Mouse (Mus musculus): Measurements from ENCODE around the gene Coq10a. TPM values are rescaled to one million over a fixed set of nuclear protein-coding genes. Genes with fewer than 3 reads are reported as not detected.
"Not testable (repeated sequence)": the region's sequence is repeated elsewhere in the genome, so short reads cannot be mapped to it uniquely, and the experiment has no call there.

Gene Coq10a
- total RNA-seq, 2 experiments from 2014 or later, result 70.3 to 83.5 TPM

- peak; percentile 89 to 91 for DNase-seq
Observed at GRCm38 (mm10) chr10:128344568-128345275, 24.1 kb downstream of the Coq10a start.

- no peak for DNase-seq
Observed at GRCm38 (mm10) chr10:128343436-128343835, 25.4 kb downstream of the Coq10a start.

DNA sequence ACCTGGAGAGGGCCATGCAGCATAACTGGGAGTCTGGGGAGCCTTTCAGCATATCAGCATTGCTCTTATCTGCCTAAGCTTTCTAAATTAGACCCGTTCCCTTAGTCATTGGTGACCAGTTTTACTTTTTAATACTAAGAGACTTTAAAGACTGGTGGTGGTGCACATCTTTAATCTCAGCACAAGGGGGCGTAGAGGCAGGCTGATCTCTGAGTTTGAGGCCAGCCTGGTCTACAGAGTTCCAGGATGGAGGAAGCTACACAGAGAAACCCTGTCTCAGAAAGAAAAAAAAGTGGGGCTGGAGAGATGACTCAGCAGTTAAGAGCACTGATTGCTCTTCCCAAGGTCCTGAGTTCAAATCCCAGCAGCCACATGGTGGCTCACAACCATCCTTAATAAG, 28.5 kb downstream of the Coq10a start:
- DNase-seq, result no peak

DNA sequence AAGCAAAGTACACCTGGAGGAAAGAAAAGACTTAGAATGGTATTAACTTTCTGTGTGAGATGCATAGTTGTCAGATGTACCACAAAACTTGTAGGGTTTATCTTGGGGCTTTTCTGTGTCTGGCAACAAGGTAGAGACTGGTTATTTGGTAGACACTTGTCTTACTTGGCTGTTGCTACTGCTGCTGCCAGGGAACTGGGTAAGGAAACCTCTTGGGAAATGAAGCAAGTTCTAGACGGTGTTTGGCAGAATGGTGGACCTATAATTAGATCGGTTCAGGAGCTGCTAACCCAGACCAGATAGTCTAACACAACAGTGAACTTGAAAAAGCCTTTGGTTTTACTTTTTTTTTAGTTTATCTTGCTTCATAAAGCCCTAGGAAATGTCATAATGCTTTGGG, 29.8 kb downstream of the Coq10a start:
- no peak for DNase-seq

DNA sequence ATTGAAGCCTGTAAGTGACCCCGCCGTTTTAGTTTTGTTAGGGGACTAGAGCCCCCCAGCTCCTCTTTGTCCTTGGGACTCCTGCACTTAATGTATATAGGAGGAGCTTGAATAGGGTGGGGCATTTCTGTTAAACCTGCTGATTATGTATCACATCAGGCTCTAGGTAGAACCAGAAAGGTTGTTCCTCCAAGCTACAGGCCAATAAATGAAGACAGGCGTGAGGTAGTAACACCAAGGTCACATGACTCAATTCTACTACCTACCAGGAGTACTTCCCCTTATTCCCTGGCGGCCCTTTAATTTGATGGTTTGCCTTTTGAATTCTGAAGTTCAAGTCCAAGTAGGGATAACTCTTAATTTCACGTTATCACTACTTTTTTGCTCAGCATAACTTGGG, 30.4 kb downstream of the Coq10a start:
- DNase-seq, result no peak

GRCm38 (mm10) chr10:128337306-128338181, 31.3 kb downstream of the Coq10a start, which contains the start of gene Cs:
Gene Cs, plus strand, starts transcription at chr10:128337734.
- peak; percentile 98 to 99 for DNase-seq

DNA sequence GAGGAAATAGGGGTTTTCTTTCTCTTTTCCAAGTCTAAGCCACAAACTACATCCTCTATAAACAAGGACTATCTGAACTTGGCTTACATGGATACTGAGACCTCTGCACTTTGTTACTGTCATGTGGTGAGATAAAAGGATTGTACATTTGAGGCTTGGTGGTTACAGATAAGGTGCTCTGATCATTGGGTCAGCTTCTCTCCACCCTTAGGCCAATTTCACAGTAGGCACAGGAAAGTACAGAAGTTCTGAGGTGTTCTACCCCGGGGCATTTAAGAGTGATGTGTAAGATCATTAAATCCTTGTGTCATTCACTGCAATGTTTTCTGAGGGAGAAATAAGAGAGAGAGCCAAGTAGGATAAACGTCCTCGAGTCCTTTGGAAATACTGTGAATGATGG, 32.2 kb downstream of the Coq10a start:
- no peak for DNase-seq

- DNase-seq, result no peak
Observed at GRCm38 (mm10) chr10:128336195-128336594, 32.6 kb downstream of the Coq10a start.

GRCm38 (mm10) chr10:128335582-128335981, 33.2 kb downstream of the Coq10a start:
- DNase-seq, result peak; percentile 81 to 88

GRCm38 (mm10) chr10:128332358-128333249, 36.2 kb downstream of the Coq10a start:
- DNase-seq, result not testable (repeated sequence)

GRCm38 (mm10) chr10:128327610-128328009, 41.2 kb downstream of the Coq10a start:
- no peak for DNase-seq

GRCm38 (mm10) chr10:128326825-128327224, 42.0 kb downstream of the Coq10a start:
- DNase-seq, result no peak

GRCm38 (mm10) chr10:128323516-128323915, 45.3 kb downstream of the Coq10a start:
- no peak for DNase-seq

- peak; percentile 81 to 89 for DNase-seq
Observed at GRCm38 (mm10) chr10:128322141-128323108, 46.4 kb downstream of the Coq10a start, which contains the start of gene Cnpy2. Gene Cnpy2, plus strand, starts transcription at chr10:128322459.

DNA sequence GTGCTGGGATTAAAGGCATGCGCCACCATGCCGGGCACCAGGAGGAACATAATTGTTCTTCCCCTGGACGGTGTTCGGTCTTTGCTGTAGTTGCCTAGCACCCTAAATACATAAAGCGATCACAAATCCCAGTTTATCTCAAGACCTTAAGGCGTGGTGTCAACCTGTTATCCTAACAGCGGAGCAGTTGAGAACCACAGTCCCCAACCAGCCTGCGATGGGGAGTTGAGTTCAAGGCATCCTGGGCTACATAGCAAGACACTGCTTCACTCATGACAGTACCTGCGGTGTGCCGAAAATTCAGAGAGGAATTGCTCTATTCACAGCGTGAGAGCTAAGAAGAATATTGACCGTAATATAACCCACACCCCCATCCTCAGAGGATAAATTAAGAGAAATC, 47.2 kb downstream of the Coq10a start:
- DNase-seq, result no peak

DNA sequence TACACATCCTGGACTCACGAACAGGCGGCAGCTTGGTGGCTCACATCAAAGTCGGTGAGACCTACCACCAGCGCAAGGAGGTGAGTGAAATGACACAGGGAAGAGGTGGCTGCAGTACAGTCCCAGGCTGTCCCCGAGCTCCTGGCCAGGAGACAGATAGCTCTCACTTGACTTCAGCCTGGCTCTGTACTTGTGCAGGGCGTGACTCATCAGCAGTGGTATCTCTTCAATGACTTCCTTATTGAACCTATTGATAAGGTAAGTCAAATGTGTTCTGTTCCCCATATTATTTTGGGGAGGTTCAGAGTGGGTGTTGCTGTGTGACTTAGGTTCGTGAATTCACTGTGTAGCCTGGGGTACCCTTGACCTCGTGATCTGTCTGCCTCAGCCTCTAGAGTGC, 53.2 kb downstream of the Coq10a start:
- DNase-seq, result no peak

Data from adrenal gland, postnatal 36 days (tissue).